Mouse (Mus musculus): ENCODE data around the gene E2f4.

The E2f4 gene

GRCm38 (mm10) chr8:105346611-105347427 is 49.4 kb downstream of the E2f4 start:
- peak; percentile 66 for DNase-seq (ENCODE audit: low read depth, low spot score)

GRCm38 (mm10) chr8:105347428-105348221 is 50.2 kb downstream of the E2f4 start, which contains the start of gene Fhod1:
Fhod1 (minus strand) TSS chr8:105347953.
- peak; percentile 97 for DNase-seq (ENCODE audit: low read depth, low spot score)

- peak; percentile 87 for DNase-seq (ENCODE audit: low read depth, low spot score)
These were observed 51.1 kb downstream of the E2f4 start, which contains the start of gene Slc9a5 for GRCm38 (mm10) chr8:105348450-105349095. Slc9a5 (plus strand) TSS chr8:105348843.

GRCm38 (mm10) chr8:105349096-105349771 is 51.8 kb downstream of the E2f4 start:
- peak; percentile 56 for DNase-seq (ENCODE audit: low read depth, low spot score)

- no peak for DNase-seq (ENCODE audit: low read depth, low spot score)
These were observed 52.7 kb downstream of the E2f4 start for GRCm38 (mm10) chr8:105350186-105350585.

DNA sequence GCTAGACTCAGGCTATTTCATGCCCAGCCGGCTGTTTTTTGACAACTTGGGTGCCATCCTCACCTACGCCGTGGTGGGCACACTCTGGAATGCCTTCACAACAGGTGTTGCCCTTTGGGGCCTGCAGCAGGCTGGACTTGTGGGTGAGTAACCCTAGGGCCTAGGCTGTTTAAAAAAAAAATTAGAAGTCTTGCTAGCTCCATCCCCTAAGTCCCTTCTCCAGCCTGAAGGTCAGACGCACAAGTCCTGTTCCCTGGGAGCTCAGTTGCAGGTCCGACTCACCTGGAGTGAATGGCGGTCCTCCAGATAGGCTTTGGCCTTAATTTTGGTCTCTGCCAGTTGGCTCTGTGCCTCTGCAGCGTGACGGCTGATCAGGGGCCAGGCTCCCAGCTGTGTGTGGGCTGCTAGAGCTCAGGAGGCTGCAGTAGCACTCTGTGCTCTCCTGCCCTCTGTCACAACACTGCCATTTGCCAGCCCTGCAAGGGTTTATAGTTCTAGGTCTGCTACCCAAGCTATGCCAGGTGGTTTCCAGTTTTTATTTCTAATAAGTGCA is 56.2 kb downstream of the E2f4 start:
- DNase-seq (ENCODE audit: low read depth, low spot score), result no peak

- no peak for DNase-seq (ENCODE audit: low read depth, low spot score)
These were observed 57.1 kb downstream of the E2f4 start for GRCm38 (mm10) chr8:105354549-105354948.

Data from mesoderm, embryonic 11.5 days (tissue).